Mouse (Mus musculus) adrenal gland, postnatal 25 days (tissue): ENCODE data around the gene Scamp2. TPM values are rescaled to one million over a fixed set of nuclear protein-coding genes. Genes with fewer than 3 reads are reported as not detected.

Experiments
- DNase-seq: peaks from one replicate; pipeline ENCODE4 v3.0.0; 2021; ENCODE audit warnings: mixed read lengths
- total RNA-seq: library from RNA; stranded (reverse); gene quantifications from 2 replicates; pipeline ENCODE4 v1.2.3, GENCODE M21; 2021

Scamp2 gene
- total RNA-seq, 1 experiment from 2014 or later = 67.0 TPM

DNA sequence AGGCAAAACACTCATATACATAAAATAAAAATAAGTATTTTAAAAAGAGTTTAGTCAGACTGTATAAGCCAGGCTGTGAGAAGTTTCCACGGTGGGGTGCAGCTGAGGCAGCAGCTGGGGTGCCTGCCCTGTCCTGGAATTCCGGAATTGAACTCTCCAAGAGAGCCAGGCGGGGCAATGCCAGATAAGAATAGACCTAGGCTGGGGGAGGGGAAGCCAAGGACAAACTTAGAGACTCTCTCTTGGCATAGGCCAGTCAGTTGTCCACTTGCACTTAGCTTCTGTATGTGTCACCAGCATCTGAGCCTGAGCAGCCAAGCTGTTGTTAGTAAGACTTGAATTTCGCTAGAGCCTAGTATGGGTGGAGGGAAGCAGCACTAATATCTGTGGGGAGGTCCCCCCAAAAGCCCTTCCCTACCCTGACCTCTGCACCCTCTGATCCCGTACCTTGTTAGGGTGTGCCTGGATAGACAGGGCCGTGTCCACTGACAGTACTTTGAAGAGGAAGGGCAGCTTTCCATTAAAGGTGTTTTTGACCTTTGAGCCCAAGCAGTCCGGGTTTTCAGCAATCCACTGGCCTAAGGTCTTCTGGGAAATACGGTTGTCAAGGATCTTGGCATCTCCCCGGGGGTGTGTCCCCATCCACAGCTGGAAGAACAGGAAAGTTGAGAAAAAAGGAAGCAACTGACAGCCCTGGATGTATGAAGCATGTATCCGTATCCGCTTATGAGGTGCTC is 10.4 kb upstream of the Scamp2 start:
- peak; percentile 49 for DNase-seq

DNA sequence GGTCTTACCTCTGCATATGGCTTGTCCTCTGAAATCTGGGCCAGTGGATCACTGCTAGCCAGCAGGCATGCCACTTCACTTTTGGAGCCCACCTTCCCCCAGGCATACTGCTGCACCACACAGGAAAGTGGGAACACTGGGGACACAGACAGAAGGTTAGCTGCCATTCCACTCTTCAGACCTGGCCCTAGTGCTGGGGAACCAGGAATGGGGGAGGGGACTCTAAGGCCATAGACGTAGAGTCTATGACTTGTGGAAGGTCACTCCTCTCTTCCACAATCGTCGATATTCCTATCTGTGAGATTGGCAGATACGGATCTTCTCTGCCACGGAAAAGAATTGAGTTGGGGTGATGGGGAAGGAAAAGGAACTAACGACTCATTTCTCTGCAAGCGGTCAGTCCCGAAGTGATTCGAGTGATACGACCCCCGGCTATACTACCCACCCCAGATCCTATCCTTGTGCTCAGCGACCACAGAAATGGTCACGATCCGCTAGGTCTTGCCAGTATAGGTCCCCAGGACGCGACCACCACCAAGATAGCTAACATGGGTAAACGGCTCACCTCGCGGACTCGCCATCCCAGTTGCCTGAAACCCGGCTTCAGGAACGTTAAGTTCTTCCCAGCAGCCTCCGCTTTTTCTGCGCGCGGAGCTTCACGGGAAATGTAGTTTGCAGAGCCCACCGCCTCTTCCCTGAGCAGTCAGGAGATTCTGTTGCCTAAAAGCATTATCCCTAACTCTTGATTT is 8.4 kb upstream of the Scamp2 start, which contains the start of gene Mpi:
Gene Mpi, minus strand, starts transcription at position 625 of the 749 bp plus-strand sequence.
- DNase-seq = peak; percentile 73

DNA sequence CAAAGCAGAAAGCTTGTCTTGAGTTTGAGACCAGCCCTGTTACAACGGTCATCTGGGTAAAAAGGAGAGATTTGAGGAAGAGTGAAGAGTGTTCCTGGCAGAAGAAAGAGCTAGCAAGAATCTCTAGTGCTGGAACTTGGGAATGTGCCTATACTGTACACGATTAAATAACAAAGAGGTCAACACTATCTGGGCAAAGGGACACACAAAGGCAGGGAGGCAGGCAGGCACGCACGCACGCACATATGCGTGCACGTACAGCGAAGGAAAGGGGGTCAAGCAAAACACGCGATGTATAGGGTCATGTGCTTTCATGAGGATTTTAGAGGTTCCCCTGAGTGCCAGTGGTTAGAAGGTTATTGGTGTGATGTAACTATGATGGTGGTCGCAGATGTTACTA is 7.6 kb upstream of the Scamp2 start:
- DNase-seq = no peak

- DNase-seq = no peak
Observed at GRCm38 (mm10) chr9:57554753-57555152, 6.0 kb upstream of the Scamp2 start.

DNA sequence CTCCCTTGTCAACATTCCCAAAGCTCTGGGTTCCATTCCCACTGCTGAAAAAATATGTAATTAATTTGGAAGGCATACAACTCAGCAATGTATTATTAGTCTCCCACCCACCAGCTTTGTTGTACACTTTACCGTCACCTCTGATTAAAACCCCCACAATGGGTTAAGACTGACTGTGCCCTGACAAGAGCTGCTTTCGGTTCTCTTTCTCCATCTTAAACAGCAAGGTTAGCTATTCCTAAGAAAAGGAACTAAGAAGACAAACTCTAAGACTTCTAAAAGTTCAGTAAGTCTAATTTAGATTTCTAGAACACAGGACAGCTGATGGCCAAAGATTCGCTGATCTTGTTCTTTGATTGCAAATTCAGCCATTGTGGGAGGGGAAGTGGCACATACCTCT is 3.5 kb upstream of the Scamp2 start:
- DNase-seq = no peak

DNA sequence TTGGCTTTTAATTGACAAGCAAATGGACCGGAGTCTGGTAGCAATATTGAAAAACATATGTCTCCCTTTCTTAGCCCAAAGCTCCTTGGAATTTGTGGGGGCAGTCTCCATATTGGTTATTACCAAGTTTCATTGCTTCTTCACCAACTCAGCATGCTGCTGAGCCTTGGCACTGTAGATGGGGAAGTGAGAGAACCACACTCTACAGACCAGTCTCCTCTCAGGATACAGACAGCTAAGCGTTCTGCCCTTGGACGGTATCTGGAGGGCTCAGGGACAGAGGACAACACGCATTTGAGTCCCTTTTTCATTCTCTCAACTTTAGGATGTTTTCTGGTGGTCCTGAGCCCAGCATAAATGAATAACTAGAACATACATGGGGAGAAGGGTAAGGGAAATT is 2.1 kb upstream of the Scamp2 start:
- no peak for DNase-seq

GRCm38 (mm10) chr9:57559568-57559967 is 1.2 kb upstream of the Scamp2 start:
- DNase-seq = no peak

DNA sequence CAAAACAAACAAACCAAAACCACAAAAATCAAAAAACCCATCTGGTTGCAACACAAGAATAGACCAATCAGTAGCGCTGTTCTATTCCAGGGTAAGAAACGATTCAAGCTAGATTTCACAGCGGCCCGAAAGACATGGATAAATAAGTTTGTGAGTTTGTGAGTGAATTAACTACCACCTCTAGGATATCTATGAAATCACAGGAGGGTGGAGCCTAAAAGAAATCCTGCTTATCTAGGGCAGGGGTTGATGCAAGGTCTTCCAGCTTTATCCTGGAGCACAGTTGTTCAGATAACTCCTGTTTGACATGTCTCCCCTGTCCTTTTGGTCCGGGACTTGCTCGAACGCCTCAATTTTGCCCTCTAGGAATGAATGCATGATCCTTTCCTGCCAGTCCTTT is 480 bp upstream of the Scamp2 start:
- no peak for DNase-seq

DNA sequence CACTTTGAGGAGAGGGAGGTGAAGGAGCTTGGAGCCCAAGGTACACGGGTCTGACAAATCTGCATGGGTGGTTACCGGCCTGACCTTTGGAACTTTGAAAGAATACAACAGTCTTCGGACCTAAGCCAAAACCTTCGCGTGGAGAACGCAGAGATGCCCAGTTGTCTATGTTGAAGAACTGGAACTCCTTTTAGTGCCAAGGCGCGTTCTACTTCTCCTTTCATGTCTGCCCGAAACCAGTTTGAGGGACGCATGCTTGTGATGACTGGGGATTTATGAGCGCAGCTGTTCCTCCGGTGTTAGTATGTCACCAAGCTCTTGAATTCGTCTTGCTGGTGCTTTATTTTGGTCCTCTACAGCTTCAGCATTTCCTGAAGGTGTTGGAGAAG is 962 bp downstream of the Scamp2 start:
- DNase-seq = no peak

GRCm38 (mm10) chr9:57562896-57563372 is 2.2 kb downstream of the Scamp2 start:
- DNase-seq = no peak

DNA sequence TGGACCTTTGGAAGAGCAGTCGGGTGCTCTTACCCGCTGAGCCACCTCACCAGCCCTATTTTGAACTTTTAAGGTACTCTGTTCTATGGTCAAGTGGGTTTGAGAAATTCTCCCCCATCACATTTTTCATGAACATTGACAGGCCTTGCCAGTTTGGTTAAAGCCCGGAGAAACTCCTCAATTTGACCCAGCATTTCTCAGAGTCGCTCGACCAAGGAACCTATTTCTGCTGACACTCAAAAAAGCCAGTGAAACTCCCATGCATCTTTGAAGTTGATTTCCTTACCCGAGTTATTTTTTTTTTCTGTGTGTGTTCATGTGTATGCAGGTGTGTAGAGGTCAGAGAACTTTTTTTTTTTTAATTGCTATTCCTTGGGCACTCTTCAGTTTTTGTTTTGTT is 3.9 kb downstream of the Scamp2 start:
- DNase-seq = no peak

DNA sequence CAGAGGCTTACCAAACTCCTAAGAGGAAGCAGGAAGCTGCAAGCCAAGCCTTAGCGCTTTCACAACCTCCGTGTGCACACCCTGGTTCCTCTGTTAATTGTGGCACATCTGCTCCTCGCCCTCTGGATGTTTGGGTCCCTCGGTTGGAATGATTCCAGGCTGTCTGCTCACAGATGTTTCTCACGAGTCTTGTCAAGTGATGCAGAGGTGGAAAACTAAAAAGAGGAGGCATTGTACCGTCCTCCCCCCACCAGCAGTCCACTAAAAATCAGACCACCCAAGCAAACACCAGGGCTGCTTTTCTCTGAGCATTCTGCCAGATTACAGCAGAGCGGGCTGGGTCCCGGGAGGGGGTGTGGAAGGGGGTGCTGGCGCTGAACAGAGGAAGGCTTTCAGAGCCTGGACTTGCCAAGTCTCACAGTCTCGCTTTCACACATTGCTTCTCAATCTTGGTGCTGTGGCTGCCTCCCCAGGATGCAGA is 5.0 kb downstream of the Scamp2 start:
- no peak for DNase-seq

GRCm38 (mm10) chr9:57566846-57567245 is 6.1 kb downstream of the Scamp2 start:
- DNase-seq = no peak

GRCm38 (mm10) chr9:57568500-57568899 is 7.8 kb downstream of the Scamp2 start:
- DNase-seq = no peak

- DNase-seq = no peak
Observed at GRCm38 (mm10) chr9:57574397-57574796, 13.7 kb downstream of the Scamp2 start.

- no peak for DNase-seq
Observed at GRCm38 (mm10) chr9:57575577-57575976, 14.8 kb downstream of the Scamp2 start.

DNA sequence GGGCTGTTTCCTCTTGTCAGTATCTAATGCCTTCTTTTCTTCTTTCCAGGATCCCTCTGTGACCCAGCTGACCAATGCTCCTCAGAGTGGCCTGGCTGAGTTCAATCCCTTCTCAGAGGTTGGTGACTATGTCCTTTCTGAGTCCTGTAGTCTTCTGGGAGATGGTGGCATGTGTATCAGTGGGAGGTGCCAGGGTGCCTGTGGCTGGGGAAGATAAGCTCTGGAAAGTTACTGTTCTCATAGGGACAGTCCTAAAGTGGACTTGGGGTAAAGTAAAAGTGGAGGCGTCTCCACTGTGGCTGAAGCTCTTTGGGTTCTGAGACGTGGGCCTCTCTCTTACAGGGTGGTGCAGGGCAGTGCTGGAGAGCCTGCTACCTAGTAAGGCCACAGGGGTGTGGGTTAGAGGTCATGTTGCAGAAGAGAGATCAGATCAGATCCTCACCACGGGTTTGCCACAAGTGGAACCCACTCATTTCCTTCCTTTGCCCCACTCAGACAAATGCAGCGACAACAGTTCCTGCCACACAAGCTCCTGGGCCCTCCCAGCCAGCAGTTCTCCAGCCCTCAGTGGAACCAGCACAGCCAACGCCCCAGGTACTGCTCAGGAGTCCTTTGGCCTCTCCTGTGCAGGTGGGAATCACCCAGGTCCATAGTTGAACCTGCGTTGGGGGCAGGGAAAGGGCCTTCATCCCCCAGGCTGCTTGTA is 16.6 kb downstream of the Scamp2 start:
- DNase-seq = no peak

DNA sequence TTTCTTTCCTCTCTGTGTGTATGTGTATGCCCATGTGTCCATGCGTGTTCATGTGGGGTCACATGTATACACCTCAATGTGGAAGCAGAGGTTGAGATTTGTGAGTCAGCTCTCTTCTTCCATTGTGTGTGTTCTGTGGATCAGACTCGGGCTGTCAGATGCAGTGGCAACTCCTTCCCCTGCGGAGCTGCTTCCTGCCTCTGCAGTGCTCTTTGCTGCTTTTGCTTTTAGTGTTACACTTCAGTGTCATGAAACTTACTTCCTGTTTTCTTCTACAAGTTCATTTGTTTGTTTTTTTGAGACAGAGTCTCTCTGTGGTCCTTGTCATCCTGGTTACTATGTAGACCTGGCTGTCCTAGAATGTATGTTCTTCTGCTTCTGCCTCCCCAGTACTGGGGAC is 24.2 kb downstream of the Scamp2 start:
- DNase-seq = no peak

DNA sequence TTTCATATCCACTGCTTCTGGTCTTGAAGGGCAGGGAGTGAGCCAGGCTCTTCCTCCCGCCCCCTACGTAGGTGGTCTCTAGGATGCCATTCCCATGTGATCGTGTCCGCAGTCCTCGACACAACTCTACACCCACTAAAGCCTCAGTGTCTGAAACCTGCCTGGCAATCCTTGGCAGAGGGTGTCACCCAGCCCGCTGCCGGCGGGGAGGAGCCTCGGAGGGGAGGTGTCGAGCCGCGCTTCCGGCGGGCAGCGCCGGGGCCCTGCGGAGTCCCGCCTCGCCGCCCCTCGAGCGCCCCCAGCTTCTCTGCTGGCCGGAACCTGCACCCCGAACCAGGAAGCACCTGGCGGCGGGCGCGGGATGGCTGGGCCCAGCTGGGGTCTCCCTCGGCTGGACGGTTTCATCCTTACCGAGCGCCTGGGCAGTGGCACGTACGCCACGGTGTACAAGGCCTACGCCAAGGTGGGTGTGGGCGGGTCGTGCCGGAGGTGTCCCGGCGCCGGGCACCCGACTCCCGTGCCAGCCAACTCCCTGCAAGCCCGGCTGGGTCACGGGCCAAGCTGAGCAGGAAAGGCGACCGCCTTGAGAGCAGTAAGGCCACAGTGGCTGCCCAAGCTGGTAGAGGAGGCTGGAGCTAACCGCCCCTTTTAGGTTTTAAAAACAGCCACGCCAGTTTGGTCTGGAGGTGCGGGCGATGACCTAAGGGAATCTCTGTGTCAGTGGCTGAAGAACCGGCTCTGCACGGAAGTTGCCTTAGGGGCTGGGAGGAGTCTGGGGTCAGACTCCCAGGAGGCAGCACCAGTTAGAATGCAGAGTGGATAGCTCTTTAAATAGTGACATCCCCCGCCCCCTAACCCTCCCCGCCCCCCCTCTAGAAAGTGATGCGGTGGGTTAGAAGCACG is 28.7 kb downstream of the Scamp2 start, which contains the start of gene Ulk3:
Gene Ulk3, plus strand, starts transcription at position 229 of the 903 bp plus-strand sequence.
- DNase-seq = peak; percentile 84

DNA sequence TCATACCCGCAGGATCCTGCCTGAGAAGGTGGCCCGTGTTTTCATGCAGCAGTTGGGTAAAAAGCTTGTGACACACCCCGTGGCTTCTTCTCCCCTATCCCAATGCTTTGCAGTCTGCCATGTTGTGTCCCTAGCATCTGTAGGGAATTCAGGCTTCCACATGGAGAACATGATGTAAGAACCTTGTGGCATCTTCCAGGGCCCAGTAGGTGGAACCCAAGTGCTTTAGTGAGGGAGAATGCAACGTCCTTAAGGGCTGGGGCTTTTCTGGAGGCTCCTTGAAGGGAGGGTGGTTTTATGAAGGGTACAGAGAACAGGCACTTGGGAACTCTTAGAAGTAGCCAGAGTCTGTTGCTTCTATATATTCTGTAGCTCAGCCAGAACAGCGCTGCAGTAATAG is 30.0 kb downstream of the Scamp2 start:
- DNase-seq = no peak

DNA sequence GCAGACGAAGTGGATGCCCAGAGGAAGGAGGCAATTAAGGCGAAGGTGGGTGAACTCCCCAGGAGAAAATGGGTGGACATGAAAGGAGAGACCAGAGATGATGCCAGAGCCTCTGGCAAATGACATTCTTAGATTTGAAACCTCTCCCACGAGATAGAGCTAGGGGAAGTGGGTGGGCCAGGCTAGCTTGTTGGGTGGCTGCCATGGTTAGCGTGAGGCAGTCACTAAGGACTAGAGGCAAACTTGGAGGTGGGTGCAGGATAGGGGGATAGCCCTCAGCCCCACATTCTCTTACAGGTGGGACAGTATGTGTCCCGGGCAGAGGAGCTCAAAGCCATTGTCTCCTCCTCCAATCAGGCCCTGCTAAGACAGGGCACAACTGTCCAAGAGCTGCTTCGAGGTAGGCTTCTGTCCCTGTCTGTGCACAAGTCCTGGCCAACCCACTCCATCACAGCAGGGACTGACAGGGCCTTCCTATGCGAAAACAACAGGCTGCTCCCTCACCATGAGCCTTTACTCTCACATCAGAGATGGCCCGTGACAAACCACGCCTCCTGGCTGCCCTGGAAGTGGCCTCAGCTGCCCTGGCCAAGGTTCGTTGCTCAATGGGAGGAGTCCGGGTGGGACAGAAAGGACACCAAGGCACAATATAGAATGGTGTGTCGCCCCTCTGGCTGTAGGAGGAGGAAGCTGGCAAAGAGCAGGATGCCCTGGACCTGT is 32.9 kb downstream of the Scamp2 start:
- DNase-seq = no peak
